Mouse (Mus musculus) brain, embryonic 14.5 days (tissue): ENCODE measurements around the gene Vps16. TPM values are rescaled to one million over a fixed set of nuclear protein-coding genes. Genes with fewer than 3 reads are reported as not detected.
A peak's percentile ranks its signal among the peaks of the same experiment; 100 is the strongest.

Experiments used
- DNase-seq: peaks from one replicate; pipeline ENCODE4 v3.0.0-alpha.2; 2011; ENCODE audit warnings: low read depth
- CTCF ChIP-seq: fragments of 200-500 bp; IDR thresholded peaks from 2 replicates; pipeline ENCODE4 v1.5.1; 2012; ENCODE audit warnings: inconsistent platforms, mild to moderate bottlenecking, moderate library complexity, borderline replicate concordance; ENCODE audit not compliant: insufficient read depth, insufficient read length; ENCODE audit errors: extremely low read depth
- POLR2A ChIP-seq: fragments of 200-500 bp; IDR thresholded peaks from 2 replicates; pipeline ENCODE4 v1.6.1; 2012; ENCODE audit warnings: mild to moderate bottlenecking, inconsistent platforms, borderline replicate concordance; ENCODE audit not compliant: poor library complexity, insufficient read depth, insufficient read length, severe bottlenecking; ENCODE audit errors: extremely low read depth
- polyA plus RNA-seq: library from polyadenylated mRNA; depleted of rRNA; stranded (reverse); fragments of >200 nt; gene quantifications from 2 replicates; pipeline ENCODE4 v1.2.3, GENCODE M21; 2012

Vps16 gene
- polyA plus RNA-seq, 1 experiment, result 114 TPM

GRCm38 (mm10) chr2:130400046-130400445, 24.1 kb upstream of the Vps16 start:
- DNase-seq, result no peak
- TF ChIP-seq CTCF, result no peak
- TF ChIP-seq POLR2A, result no peak

- no peak for TF ChIP-seq POLR2A
- TF ChIP-seq CTCF, result no peak
- no peak for DNase-seq
These were observed 22.2 kb upstream of the Vps16 start for GRCm38 (mm10) chr2:130401891-130402290.

- no peak for DNase-seq
- TF ChIP-seq CTCF (no peak), POLR2A (no peak)
These were observed 19.2 kb upstream of the Vps16 start, which contains the start of the genes Gm28372 and 1700020A23Rik for GRCm38 (mm10) chr2:130404939-130405338. Gene Gm28372, plus strand, starts transcription at chr2:130405239. Gene 1700020A23Rik, plus strand, starts transcription at chr2:130405259.

- TF ChIP-seq POLR2A, result no peak
- TF ChIP-seq CTCF, result no peak
- no peak for DNase-seq
These were observed 18.0 kb upstream of the Vps16 start, which contains the start of gene Tmem239 for GRCm38 (mm10) chr2:130406178-130406577. Gene Tmem239, plus strand, starts transcription at chr2:130406478.

GRCm38 (mm10) chr2:130408194-130408593, 15.9 kb upstream of the Vps16 start:
- TF ChIP-seq POLR2A (no peak), CTCF (peak; percentile 33; the same call in 1 of the 2 replicates)
- peak; percentile 76 for DNase-seq

- peak; percentile 88 for DNase-seq
These were observed 12.3 kb upstream of the Vps16 start for GRCm38 (mm10) chr2:130411558-130412495.

GRCm38 (mm10) chr2:130412775-130413174, 11.4 kb upstream of the Vps16 start:
- DNase-seq, result no peak
- TF ChIP-seq CTCF, result no peak
- no peak for TF ChIP-seq POLR2A

More at GRCm38 (mm10) chr2:130411558-130412495, 12.3 kb upstream of the Vps16 start:
- peak; percentile 97 for TF ChIP-seq CTCF
- TF ChIP-seq POLR2A, result no peak

GRCm38 (mm10) chr2:130414094-130414856, 9.9 kb upstream of the Vps16 start:
- TF ChIP-seq CTCF (peak; percentile 17; the same call in 1 of the 2 replicates), POLR2A (no peak)
- DNase-seq, result no peak

- no peak for TF ChIP-seq POLR2A
- TF ChIP-seq CTCF, result no peak
- DNase-seq, result no peak
These were observed 2.1 kb upstream of the Vps16 start for GRCm38 (mm10) chr2:130421781-130422620.

- TF ChIP-seq CTCF, result no peak
- TF ChIP-seq POLR2A, result peak; percentile 51; the same call in 1 of the 2 replicates
- DNase-seq, result peak; percentile 92
These were observed 578 bp upstream of the Vps16 start for GRCm38 (mm10) chr2:130423397-130424125.
